Mouse (Mus musculus) adrenal gland, postnatal 14 days (tissue): ENCODE data around the gene Gm5134. TPM values are rescaled to one million over a fixed set of nuclear protein-coding genes. Genes with fewer than 3 reads are reported as not detected.

Source experiments
- DNase-seq: peaks from one replicate; pipeline ENCODE4 v3.0.0; 2021; ENCODE audit warnings: mixed read lengths
- long read RNA-seq, 2 experiments: library from polyadenylated mRNA; stranded (forward); transcript quantifications; one replicate each; pipeline ENCODE4 v2.0.0; 2021
- total RNA-seq: library from RNA; stranded (reverse); gene quantifications from 2 replicates; pipeline ENCODE4 v1.2.3, GENCODE M21; 2021

Gene Gm5134
- not detected in 2 replicates for total RNA-seq
- long read RNA-seq, experiment 1, partial matches to known transcripts, result 0 of 1 reads
- long read RNA-seq, experiment 1, other reads (novel, unspliced or antisense), result 0 of 1 reads
- long read RNA-seq, experiment 2, result 0 reads

DNA sequence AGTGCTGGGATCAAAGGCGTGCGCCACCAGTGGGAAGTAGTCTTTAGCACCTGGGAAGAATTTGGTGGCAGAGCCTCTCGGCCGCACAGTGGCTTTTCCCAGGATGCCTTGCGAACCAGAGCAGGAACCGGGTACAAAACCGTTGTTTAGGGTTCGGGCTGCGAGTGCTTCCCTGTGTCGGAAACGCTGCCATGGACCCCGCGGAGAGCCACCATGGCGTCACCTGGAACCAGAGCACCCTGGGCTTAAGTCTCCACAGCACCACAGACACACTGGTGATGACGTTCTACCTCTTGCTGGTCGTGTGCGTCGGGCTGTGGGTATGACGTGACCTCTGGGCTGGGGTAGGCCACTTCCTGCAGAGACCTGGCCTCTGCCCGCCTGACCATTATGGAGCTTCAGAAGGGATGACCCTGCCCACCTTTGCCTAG is at the start of gene Gm5134:
Gene Gm5134, plus strand, starts transcription at position 134 of the 431 bp plus-strand sequence.
- no peak for DNase-seq

DNA sequence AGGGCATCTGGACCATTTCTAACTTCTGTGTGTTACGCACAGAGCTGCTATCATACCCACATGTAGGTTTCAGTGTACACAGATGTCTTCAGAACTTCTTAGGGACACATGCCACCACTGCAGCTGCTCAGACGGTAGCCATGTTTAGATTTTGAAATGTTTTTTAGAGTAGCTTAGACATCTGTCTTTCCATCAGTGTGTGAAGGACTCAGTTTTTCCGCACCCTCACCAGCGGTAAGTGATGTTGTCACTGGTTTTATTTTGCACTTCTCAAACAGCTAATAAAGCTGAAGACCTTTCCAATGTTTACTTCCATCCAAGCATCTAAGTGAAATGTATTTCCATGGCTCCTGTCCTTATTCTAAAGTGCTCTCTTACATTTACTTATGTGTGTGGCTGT is 47.4 kb upstream of the Gm5134 start:
- DNase-seq, result no peak

DNA sequence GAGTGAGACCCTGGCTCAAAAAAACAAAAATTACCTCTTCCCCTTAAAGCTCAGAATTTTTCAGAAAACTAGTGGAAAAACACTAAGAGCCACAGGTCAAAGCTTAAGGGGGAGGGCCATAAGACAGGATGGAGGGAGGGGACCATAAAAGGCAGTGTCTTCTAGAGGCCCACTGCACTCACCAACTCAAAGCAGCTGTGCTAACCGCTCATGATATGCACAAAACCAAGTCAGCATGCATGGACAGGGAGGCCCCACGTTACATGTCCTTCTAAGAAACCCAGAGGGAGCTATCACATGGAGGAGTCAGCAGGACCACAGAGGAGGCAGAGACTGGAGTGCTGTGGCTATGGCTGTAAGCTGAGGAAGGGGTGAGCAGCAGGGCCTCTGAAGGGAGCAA is 43.6 kb upstream of the Gm5134 start:
- no peak for DNase-seq

DNA sequence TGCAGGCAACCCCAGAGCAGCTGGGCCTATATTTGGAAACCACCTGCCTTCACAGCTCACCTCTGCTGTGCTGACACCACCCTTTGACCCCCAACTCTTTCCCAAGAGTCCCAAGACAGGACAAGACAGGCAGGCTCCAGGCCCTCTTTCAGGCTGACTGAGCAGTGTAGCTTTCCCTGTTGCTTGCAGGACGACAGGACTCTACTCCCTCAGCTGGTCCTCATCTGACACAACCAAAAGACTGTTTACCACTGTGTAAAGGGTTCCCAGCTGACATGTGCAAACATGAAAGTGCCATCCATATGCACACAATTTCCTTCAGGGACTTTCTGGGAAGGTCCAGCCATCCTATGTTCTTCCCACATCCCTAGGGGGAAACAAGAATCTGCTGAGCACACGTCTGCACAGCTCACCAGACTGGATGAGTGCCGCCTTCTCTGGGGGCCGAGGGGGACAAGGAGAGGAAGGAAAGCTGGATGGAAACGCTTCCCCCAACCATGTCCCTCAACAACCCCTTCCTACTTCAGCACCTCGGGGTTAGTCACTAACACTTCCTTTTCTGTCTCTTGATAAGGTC is 41.2 kb upstream of the Gm5134 start:
- no peak for DNase-seq

DNA sequence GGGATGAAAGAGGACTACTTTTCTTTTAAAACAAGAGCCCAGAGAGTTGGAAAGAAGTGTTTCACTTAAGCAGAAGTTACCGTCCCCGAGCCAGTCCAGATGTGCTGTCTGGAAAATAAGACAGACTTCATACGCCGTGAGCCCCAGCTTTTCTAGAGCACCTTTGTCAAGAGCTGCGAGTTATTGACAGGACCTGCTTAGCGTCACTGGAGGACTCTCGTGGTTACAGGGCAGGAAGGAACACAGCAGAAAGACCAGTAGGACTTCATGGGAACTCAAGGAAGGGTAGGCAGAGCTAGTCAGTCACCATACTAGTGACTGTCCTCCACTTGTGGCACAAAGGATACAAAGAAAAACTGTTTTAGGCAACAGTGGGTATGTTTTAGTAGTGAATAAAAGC is 38.8 kb upstream of the Gm5134 start:
- no peak for DNase-seq

DNA sequence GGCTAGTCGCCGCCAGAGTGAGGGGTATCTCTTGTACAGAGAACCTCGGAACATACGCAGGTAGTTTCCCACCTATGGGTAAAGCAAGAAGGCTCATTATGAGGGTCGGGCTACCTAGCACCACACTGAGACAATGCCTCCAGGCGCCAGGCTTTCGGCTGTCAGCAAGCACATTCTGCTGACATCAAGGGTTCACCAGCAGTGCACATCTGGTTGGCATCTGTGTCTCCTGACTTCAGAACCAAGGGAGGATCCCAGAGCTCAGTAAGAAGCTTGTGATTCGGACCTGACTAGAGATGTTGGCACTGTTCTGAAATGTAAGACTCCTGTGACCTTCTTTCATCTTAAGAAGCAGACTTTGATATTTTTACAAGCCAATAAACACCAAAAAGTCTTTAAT is 37.5 kb upstream of the Gm5134 start:
- no peak for DNase-seq

DNA sequence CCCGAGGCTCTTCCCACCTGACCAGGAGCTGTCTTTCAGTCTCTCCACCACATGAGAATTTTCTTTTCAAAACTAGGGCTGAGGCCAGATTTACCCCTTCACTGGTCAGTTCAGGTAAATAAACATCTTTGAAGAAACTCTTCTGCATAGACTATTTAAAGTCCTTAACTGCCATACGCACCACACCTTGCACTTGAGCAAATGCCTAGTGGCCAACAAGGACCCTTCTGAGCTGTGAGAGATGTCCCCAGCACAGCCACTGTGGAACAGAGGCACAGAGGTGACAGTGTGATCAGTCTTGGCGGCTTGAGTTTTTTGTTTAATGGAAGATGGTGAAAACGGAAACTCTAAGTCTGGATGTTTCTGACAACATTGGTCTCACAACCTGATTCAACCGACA is 35.3 kb upstream of the Gm5134 start:
- no peak for DNase-seq

DNA sequence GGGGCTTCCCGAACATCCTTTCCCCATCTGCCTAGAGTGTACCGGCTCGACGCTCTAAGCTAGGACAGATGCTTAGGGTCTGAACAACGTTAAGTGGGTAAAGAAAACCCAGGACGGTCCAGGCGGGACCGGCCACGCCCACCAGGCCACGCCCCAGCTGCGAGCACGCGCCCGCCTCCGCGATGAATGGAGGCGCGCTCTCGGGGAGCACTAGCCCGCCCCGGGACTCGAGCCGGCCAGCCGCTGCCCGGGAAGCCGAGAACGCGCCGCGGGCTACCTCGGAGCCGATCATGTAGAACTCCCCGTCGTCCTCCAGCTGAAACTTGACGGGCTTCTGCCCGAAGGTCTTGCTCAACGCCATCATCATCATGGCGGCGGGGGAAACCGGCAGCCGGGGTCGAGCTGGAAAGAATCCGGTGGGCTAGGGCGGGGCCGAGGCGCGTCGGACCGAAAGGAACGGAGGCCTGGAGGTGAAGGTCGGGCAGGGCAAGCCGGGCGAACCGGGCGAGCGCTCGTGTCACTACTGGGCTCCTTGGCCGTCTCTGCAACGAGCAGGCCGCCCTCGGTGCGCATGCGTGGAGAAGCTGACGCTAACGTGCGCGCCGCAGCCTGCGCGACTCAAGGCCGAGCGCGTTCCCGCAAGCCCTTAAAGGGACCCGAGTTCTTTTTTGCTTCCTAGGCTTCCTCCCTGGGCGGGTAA is 33.1 kb upstream of the Gm5134 start, which contains the start of gene Smarcb1:
Gene Smarcb1, minus strand, starts transcription at position 592 of the 700 bp plus-strand sequence.
- peak; percentile 96 for DNase-seq

DNA sequence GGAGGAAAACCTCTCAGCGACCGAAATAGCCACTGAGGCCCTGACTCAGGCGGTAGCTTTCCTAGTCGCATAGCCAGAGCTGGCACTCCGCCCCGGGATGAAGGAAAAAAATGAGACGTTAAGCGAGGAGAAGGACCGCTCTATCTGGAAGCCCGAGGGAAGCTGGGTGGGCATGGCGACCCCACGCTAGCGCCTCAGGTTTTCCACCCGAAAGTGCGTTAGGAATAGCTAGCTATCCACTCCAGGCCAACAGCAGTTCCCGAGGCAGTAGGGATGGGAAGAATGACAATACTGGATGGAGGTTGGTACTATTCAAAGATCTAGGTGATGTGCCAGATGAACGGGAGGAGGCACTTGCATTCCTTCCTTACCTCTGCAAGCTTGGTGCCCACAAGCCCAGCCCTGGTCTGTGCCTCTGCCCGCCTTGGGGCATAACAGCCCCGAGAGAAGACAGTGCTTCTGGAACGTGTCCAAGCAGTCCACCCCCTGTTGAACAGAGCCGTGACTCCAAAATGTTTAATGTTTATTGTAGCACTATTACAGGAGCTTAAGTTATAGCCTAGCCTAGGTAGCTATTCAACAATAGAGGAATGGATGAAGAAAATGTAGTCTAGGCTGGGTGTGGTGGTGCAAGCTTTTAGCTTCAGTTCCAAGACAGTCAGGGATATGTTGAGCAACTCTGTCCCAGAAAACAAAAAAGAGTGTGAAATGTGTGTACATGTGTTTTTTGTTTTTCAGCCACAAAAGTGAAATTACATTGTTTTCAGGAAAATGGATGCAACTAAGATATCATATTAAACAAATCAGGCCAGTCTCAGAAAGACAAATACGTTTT is 32.4 kb upstream of the Gm5134 start:
- no peak for DNase-seq

DNA sequence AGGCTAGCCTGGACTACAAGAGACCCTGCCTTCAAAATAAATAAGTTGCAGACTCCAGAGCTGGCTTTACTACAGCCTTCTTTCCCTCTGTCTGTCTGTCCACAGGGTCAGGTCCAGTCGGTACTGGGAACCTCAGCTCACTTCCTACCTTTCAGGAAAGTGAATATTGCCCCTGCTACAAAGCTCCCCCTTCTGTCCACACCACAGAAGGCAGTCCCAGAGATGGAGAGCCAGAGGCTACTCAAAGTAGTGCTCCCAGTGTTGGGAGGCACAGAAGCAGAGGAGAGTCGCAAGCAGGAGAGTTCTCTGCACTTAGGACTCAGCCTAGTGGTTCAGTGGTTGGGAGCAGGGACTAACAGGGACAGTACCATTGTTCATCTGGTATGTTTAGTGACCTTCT is 30.0 kb upstream of the Gm5134 start:
- no peak for DNase-seq

DNA sequence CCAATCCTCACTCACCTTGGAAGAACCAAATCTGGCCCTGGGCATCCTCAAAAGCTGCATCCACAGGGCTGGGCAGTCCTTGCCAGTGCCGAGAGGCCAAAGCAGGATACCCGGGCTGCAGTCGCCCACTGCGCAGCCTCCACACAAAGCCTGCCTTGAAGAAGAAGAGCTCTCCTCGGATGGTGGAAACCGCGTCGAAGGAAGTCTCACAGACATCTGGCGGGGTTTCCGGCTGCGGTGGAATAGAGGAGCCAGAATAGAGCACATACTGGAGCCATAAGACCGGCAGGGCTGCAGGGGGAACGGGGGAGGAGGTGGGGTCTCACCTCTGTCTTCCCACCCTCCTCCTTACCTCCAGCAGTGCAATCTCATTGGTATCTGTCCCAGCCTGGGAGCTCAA is 27.9 kb upstream of the Gm5134 start:
- DNase-seq, result no peak

DNA sequence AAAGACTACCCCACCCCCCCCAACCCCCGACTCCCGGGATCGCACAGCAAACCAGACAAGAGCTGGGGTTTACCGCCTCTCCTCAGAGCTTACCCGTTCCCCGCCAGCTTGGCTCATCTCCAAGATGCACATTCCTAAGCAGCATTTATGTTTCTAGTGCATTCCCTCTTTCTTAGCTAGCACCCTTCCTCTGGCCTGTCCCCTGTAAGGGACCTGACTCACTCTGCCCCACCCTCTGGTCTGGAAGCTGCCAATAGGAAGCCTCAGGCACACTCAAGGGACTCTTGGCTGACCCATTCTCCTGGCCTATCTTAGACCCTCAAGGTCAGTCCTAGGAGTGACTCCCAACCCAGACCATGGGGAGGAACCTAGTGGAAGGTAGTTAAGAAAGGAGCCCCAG is 24.0 kb upstream of the Gm5134 start:
- peak; percentile 43 for DNase-seq

DNA sequence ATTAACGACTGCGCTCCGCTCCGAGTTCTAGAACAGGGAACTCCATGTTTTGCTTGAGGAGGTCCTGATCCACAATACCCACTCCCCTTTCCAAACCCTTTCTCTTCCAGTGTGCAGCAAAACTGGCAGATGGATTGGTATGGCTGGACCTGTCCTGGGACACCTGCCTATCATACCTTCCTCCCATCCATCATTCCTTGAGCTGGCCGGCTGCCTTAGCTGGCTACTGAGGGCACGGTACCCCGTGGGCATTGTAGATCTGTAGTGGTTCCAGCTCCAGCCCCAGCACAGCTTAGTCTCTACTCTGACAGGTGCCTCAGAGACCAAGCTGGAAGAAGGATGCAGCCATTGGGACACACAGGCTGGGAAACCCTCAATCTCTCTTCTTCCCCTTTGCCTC is 23.0 kb upstream of the Gm5134 start:
- no peak for DNase-seq

DNA sequence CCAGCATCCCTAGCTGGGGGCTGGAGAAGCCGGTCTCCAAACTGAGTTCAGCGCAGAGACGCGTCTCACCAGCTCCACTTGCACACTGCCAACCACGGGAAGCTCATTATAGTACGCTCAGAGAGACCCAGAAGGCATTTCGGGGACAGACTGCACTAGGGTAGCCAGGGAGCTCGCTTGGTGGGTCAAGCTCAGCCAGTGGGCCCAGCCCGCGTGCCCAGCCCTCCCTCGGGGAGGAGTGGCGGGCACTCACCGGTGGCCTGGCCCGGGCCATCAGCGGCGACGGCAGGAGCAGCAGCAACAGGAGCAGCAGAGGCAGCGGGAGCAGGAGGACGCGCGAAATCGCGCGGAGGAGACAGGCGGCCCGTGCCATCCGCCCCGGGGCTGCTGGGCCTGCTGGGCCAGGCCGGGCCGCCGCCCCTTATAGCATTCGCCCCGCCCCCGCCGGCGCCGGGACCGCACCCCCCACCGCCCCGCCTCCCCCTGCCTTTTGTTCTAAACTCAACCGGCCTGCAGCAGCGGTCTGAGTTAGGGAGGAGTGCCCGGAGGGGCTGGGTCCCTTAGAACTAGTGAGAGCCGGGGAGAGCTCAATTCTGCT is 22.1 kb upstream of the Gm5134 start:
- peak; percentile 78 for DNase-seq

DNA sequence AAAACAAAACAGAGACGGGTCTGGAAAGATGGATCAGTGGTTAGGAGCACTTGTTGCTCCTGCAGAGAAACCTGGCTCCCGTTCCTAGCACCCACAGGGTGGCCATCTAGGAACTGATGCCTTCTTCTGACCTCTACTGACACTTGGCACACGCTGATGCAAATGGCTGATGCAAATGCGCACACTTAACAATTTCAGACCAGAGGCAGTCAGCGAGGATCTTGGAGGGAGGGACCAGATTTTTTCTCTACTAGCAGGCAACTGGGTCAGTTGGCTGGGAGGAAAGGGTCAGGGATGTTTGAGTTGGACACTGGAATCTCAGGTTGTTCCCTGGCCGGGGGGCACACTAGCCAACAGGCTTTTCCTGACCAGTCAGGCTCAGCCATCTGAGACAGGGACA is 21.4 kb upstream of the Gm5134 start, which contains the start of gene Chchd10:
Gene Chchd10, plus strand, starts transcription at position 240 of the 400 bp plus-strand sequence.
- DNase-seq, result no peak

DNA sequence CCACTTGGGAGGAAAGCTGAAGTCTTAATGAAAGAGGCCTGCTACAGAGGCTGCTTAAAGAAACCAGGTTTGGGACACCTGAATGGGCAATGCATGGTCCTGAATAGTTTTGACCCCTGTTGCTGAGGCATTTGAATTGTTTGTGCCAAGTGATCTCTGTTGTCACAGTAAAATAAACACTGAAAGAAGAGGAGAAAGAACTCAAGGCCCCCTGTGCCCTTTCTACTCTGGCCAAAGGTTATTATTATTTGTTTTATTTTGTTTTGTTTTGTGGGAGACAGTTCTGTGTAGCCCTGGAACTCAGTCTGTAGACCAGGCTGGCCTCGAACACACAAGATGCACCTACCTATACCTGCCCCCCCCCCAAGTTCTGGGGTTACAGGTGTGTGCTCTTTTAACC is 19.3 kb upstream of the Gm5134 start:
- DNase-seq, result no peak

DNA sequence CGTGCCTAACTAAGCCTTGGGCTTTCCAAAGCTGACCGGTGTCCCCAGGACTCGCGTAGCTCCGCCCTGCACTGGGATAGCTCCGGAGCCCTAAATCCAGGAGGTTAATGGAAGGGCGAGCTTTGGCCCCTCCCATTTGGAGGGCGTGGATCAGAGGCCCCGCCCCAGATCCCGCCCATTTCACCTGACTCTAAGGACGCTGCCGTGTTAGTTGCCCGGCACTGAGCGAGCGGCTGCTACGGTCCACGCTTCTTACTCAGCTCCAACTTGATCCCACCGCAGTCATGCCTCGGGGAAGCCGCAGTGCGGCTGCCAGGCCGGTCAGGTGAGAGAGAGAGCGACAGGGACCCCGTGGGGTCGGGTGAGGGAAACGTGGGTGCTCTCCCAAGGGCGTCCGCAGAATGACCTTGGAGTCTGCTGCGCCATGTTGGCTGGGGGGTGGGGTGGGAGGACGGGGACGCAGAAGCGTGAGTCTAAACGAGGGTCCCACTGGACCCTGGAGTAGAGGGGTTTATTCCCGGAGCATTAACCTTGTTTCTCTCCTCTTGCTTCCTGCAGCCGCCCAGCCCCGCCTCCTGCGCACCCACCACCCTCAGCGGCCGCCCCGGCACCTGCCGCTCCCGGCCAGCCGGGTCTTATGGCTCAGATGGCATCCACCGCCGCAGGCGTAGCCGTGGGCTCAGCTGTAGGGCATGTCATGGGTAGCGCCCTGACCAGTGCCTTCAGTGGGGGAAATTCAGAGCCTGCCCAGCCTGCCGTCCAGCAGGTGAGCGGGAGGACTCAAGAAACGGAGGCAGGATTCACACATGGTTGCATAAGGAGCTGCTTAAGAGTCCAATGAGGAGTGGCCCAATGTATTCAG is 18.4 kb upstream of the Gm5134 start, which contains the start of gene Mmp11:
Gene Mmp11, minus strand, starts transcription at position 817 of the 862 bp plus-strand sequence.
- DNase-seq, result peak; percentile 90

DNA sequence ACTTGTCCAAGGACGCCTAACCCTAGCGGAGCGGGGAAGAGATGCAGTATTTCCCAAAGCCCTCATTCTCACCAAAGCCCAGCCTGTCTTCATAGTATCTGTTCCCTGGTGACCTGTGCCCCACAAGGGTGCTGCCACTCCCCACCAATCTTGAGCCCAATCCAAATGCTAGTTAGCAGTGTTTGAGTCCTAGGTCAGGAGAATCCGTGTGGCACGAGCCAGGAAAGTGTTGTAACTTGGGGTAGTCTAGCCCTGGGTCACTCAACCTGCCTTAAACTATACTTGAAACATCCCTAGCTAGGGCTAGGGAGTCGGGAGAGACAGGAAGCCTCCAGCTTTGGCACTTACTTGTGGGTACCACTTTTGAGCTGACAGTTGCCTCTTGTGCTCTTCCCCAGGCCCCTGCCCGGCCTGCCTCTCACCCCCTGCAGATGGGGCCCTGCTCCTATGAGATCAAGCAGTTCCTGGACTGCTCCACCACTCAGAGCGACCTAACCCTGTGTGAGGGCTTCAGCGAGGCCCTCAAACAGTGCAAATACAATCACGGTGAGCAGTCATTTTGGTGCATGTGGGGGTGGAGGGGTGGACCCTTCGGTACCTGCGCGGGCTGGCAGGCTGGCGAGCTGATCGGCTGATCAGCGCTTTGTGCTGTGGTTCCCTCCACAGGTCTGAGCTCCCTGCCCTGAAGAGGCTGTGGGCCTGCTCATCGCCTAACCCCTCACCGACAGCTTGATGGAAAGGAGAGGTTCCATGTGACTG is 17.2 kb upstream of the Gm5134 start:
- DNase-seq, result peak; percentile 54

DNA sequence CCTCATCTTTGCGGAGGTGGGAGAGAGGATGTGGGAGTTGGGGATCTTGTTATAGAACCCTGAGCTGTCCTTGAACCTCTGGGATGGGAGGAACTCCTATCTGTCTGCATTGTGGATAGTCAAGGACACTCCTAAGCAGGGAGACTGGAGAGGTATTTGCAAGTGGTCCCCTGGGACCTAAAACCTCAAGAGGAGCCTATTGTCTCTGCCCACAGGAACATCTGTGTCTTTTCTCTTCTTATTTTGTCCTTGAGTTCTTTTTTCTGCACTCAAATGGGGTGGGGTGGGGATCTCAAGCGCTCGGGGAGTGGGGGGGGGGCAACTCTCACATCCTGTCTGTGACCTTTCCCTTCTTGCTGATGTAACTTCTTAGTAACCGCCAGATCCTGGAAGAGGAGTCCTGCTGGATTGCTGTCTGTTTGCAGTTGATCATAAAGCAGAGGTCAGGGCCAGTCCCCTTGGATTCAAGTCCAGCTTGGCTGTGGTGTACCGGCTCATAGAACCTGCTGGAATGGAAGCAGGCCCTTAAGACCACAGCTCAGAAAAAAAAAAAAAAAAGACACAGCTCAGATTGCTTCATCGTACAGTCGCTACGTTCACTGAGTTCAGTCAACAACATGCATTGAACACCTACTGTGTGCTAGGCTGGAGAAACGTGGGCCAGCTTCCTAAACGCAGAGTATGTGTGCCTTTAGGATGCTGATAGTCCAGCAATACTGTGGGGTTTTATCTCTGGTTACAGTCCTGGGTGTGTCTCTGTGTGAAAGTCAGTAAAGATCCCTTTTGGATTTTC is 16.3 kb upstream of the Gm5134 start:
- peak; percentile 71 for DNase-seq
